Mouse (Mus musculus): ENCODE data around the gene 4933411K16Rik.

- TF ChIP-seq CTCF (IDR thresholded peaks at IDR 0.05; ENCODE audit: control insufficient read depth, insufficient read depth, insufficient read length) (no peak), MYOD1 (IDR thresholded peaks at IDR 0.05; ENCODE audit: control insufficient read depth, insufficient read length, low read depth) (no peak), MYOG (IDR thresholded peaks at IDR 0.05; ENCODE audit: control insufficient read depth, extremely low read depth, insufficient read length) (no peak), MAX (IDR thresholded peaks at IDR 0.05) (no peak), USF1 (IDR thresholded peaks at IDR 0.05; ENCODE audit: low read depth) (no peak), FOSL1 (IDR thresholded peaks at IDR 0.05; ENCODE audit: insufficient read depth, low read length, poor library complexity, severe bottlenecking) (no peak)
These were observed 13.7 kb upstream of the 4933411K16Rik start for GRCm38 (mm10) chr19:42038310-42038709.
